Mouse (Mus musculus) bone marrow, adult 2 months (tissue): Measurements from ENCODE around the gene Ugt3a1.

Experiments used
- CTCF ChIP-seq: fragments of 200-500 bp; IDR thresholded peaks from 2 replicates; pipeline ENCODE4 v1.5.1; 2011; ENCODE audit warnings: low read length, control low read depth; ENCODE audit not compliant: control insufficient read depth, insufficient read depth
- POLR2A ChIP-seq: fragments of 200-500 bp; IDR thresholded peaks from 2 replicates; pipeline ENCODE4 v1.6.1; 2011; ENCODE audit warnings: low read depth, mild to moderate bottlenecking, control low read depth, low read length, borderline replicate concordance; ENCODE audit not compliant: control insufficient read depth

GRCm38 (mm10) chr15:9279596-9279995 is 2.9 kb downstream of the Ugt3a1 start:
- TF ChIP-seq POLR2A (no peak), CTCF (no peak)
